ENCODE assay signal across 18 mouse cellular contexts in genomic region chr15:84078667-84079066, GRCm38 (mm10). TPM values are rescaled to one million over a fixed set of nuclear protein-coding genes. Genes with fewer than 3 reads are reported as not detected.
DNase-seq lines count a peak whose midpoint lies in the region; ATAC-seq lines count a peak whose summit lies in the region.
"Had no signal": no experiment of that assay in that cellular context is flagged by ENCODE, and none has a peak within 500 bp of the region (broad histone marks: within the 10 kb centered on the region; RNA-seq: fewer than 3 reads in every experiment).

No protein-coding gene starts in this region.

- DNase-seq in frontal cortex, postnatal 10 days (ENCODE audit: low spot score in 2 of 2): no peak
- DNase-seq in left cerebral cortex, postnatal 14 days (ENCODE audit: low spot score in 2 of 2): peak; percentile 61 to 71
- no peak for DNase-seq in left cerebral cortex, postnatal 10 days (ENCODE audit: extremely low spot score in 1 of 2, low spot score in 2 of 2)
- DNase-seq in right cerebral cortex, postnatal 25 days: peak; percentile 48
- DNase-seq in right cerebral cortex, postnatal 4 days: no peak
- peak; percentile 63 for DNase-seq in telencephalon, adult 2 months (ENCODE audit: low read depth, low spot score)
- no peak for DNase-seq in cerebellum, adult 11-12 months
- DNase-seq: adrenal gland, adult 2 months; adrenal gland, postnatal 25 days; cerebellum, adult 8-10 months; cerebellum, postnatal 14 days; gastrocnemius, adult 2 months; gastrocnemius, postnatal 25 days; heart, adult 11 months; heart, postnatal 36 days had no signal

- intact Hi-C loops in left cerebral cortex, postnatal 14 days (cut with DNase I): no loop called here
- intact Hi-C loops in left cerebral cortex, postnatal 10 days (cut with DNase I): no loop called here

- peak; percentile 22 for ATAC-seq in frontal cortex, adult (ENCODE audit: low TSS enrichment)
- ATAC-seq: forebrain, embryonic 16.5 days had no signal

RNA-seq across cellular contexts. Expression of gene Efcab6, which starts 13.5 kb away (rescaled TPM):
- total RNA-seq in left cerebral cortex, postnatal 14 days (2021): 10 to 100 TPM; 15.6 to 19.8 TPM
- 10 to 100 TPM; 15.4 to 17.8 TPM for total RNA-seq in left cerebral cortex, postnatal 10 days (2021)
- total RNA-seq: common myeloid progenitor, adult 5-6 weeks; heart, postnatal 36 days had no signal

RNA-seq across cellular contexts. Expression of gene Sult4a1, which starts 26.9 kb away (rescaled TPM):
- total RNA-seq in left cerebral cortex, postnatal 14 days (2021): 100 to 1,000 TPM; 387 to 389 TPM
- 100 to 1,000 TPM; 330 to 338 TPM for total RNA-seq in left cerebral cortex, postnatal 10 days (2021)
- total RNA-seq: common myeloid progenitor, adult 5-6 weeks; gastrocnemius, adult 2 months; gastrocnemius, postnatal 25 days had no signal

RNA-seq across cellular contexts. Expression of gene Pnpla5, which starts 44.3 kb away (rescaled TPM):
- total RNA-seq in left cerebral cortex, postnatal 14 days (2021): not detected
- not detected for total RNA-seq in left cerebral cortex, postnatal 10 days (2021)
- total RNA-seq: adrenal gland, postnatal 25 days; common myeloid progenitor, adult 5-6 weeks; gastrocnemius, postnatal 25 days; heart, postnatal 36 days had no signal

Comparison
In these comparisons a context has a peak if more than half of its experiments do, and no peak if none do; other contexts are left out.
1. DNase-seq: peak in left cerebral cortex, postnatal 14 days (2 of 2), right cerebral cortex, postnatal 25 days (single experiment) and telencephalon, adult 2 months (single experiment); none in frontal cortex, postnatal 10 days (0 of 2), left cerebral cortex, postnatal 10 days (0 of 2), right cerebral cortex, postnatal 4 days (single experiment) and cerebellum, adult 11-12 months (single experiment).